Mouse (Mus musculus): ENCODE results near the gene Pou4f2.

GRCm38 (mm10) chr8:78426455-78426854 is 10.0 kb downstream of the Pou4f2 start:
- TF ChIP-seq POLR2A (IDR thresholded peaks at IDR 0.05; ENCODE audit: extremely low read depth, insufficient read depth, low read length) (no peak), CTCF (IDR thresholded peaks at IDR 0.05; ENCODE audit: low read depth, low read length) (no peak)

Data from liver, adult 2 months (tissue).